Mouse (Mus musculus) layer of hippocampus, postnatal 36 days (tissue): ENCODE measurements around the gene Rgs14. TPM values are rescaled to one million over a fixed set of nuclear protein-coding genes. Genes with fewer than 3 reads are reported as not detected.

ENCODE experiments used
- DNase-seq, 2 experiments: peaks; one replicate each; pipeline ENCODE4 v3.0.0; 2022
- total RNA-seq, 2 experiments: library from RNA; stranded (reverse); gene quantifications; 2 replicates each; pipeline ENCODE4 v1.2.3; 2021

Gene Rgs14
- total RNA-seq, 2 experiments from 2014 or later = 95.2 to 110 TPM

DNA sequence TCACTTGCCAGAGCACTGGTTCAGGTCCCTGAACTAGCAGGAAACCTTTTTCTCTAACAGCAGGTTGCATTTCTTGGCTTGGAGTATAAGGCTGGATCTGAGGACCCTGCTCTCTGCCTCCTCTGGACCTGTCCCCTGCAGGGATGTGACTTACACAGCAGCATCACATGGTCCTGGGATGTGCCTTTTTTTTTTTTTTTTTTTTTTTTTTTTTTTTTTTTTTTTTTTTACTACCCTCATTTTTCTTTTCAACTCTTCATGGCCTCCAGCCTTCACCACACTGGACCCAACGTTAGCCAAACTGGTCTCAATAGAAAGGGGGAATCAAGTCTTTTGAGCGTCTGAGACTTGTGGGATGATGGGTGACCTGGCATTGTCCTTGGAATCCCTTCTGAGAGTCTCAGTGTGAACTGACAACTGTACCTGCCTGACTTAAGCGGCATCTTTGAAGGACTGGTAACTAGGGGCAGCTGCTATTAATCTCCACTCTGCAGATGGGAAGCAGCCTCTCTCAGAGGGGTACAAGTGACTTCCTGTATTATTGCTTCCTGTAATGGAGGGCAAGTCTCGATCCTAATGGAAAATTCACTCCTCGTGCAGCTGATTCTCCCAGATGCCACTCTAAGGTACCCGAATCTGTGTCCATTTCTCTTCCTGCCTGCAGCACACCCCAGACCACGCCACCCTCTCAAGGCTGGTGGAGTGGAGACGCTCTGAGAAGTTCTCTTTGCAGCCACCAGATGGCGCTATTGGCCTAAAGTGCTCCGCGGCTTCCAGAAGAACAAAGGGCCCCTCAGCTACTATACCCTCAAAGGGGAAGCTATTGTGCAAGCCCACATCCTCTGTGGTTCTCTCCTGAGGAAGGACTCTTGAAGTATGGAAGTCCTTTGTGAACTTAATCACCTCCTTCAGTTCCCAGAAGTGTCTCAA, 35.6 kb downstream of the Rgs14 start:
- peak; percentile 67 to 77 for DNase-seq

- no peak for DNase-seq
Measured at GRCm38 (mm10) chr13:55405783-55406390, 36.4 kb downstream of the Rgs14 start.

- DNase-seq = no peak
Measured at GRCm38 (mm10) chr13:55407341-55407740, 37.8 kb downstream of the Rgs14 start.

GRCm38 (mm10) chr13:55408546-55409120, 39.1 kb downstream of the Rgs14 start:
- DNase-seq = no peak

- DNase-seq = no peak
Measured at GRCm38 (mm10) chr13:55411826-55412225, 42.3 kb downstream of the Rgs14 start.

GRCm38 (mm10) chr13:55412643-55413307, 43.2 kb downstream of the Rgs14 start:
- no peak for DNase-seq

DNA sequence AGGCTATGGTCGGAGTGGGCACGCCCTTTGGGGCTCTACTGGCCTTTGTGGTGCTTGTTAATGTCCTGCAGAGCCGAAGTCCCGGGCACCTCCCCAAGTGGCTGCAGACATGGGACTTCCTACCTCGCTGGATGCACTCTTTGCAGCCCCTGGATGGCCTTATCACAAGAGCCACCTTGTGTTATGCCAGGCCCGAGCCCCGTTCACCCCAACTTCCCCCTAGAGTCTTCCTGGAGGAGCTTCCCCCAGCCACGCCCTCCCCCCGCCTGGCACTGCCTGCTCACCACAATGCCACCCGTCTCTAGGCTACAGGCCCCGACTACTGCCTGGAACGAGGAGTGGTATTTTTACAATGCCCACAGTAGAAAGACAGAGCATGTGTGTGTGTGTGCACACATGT, 43.8 kb downstream of the Rgs14 start:
- DNase-seq = no peak

DNA sequence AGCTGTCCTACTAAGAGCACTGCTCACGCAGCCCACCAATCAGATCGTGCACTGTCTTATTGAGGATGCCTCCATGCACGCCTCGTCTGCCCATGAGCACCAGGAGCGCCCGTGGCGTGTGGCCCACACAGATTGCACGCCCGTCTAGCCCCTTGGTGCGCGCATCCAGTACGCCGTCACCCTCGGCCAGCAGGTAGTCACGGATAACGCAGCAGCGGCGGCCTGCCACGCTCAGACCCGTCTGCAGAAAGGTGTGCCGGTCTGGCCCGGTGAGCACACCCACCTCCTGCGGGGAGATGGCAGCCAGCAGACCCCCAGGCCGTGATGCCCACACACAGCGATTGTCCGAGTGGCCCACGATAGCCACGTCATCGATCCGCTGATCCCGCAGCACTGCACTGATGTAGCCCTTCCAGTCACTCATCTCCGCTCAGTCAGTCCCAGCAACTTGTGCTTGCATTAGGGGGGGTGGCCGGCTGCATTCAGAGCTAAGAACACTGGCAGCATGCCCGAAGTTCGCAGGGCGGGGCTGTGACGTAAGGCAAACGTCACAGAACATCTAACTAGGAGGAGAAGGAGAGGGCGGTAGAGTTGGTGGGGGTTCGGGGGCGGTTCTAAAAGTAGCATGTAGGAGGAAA, 45.3 kb downstream of the Rgs14 start, which contains the start of gene Pfn3:
Pfn3 (minus strand) TSS at position 490 of the 638 bp plus-strand sequence.
- DNase-seq = peak; percentile 60 to 61

GRCm38 (mm10) chr13:55418004-55418403, 48.5 kb downstream of the Rgs14 start:
- DNase-seq = peak; percentile 81 to 84

DNA sequence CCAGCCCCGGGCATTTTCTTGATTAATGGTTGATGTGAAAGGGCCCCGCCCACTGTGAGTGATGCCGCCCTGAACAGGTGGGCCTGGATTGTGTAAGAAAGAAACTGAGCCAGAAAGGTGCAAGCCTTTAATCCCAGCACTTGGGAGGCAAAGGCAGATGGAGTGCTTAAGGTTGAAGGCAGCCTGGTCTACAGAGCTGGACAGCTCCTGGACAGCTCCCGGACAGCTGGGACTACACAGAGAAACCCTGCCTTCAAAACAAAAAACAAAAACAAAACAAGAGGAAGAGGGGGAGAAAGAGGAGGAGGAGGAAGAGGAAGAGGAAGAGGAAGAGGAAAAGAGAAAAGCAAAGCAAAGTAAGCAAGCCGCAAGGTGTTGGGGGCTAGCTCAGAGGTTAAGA, 49.6 kb downstream of the Rgs14 start:
- no peak for DNase-seq

- DNase-seq = no peak
Measured at GRCm38 (mm10) chr13:55420018-55420932, 50.7 kb downstream of the Rgs14 start.

- peak; percentile 59 to 62 for DNase-seq
Measured at GRCm38 (mm10) chr13:55420933-55421800, 51.6 kb downstream of the Rgs14 start.

GRCm38 (mm10) chr13:55426613-55427012, 57.1 kb downstream of the Rgs14 start, which contains the start of gene F12:
F12 (minus strand) TSS chr13:55426793.
- no peak for DNase-seq

GRCm38 (mm10) chr13:55429226-55429888, 59.8 kb downstream of the Rgs14 start:
- no peak for DNase-seq

DNA sequence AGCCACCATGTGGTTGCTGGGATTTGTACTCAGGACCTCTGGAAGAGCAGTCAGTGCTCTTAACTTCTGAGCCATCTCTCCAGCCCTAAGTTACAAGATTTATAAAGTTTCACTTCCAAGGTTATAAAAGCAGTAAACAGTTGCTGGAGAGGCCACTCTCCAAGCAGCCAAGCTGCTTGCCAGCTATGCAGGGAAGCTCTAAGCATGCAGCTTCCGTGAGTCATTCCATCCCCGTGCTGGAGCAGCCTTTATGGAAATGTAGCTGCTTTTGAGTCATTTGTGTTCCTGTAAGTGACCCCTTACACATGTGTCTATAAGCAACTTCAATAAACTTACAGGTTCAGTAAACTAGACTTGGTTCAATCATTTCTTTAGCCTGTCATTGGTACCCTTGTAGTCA, 61.0 kb downstream of the Rgs14 start:
- no peak for DNase-seq

DNA sequence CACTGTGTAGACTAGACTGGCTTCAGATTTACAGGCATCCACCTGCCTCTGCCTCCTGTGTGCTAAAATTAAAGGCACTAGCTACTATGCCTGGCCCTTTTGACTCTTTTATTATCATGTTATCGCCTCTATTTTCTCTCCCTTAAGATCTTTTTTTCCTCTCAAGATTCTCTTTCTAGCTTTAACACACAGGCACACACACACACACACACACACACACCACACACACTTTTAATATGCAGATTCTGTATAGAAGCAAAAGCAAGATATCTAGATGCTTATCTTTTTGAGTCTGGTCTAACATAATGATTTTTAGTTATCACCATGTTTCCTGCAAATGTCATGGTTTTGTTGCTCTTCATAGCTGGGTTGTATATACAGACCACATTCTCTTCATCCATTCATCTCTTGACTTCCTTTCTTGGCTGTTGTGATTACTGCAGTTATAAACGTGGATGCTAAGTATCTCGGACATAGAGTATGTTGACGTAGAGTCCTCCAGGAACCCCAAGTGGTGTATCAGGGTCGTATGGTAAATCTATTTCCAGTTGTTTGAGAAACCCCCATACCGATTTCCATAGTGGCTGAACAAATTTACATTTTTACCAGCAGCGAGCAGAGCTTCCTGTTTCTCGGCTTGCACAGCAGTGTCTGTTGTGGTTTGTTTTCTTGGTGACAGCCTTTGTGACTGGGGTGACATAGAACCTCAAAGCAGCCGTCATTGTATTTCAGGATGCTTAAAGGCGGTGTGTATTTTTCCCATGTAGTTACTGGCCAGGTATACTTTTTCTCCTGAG, 62.6 kb downstream of the Rgs14 start:
- DNase-seq = no peak
